Mouse (Mus musculus) cerebellum, adult 2 months (tissue): ENCODE measurements around the gene Arhgap35.

Experiments used
- CTCF ChIP-seq: fragments of 200-500 bp; IDR thresholded peaks from 2 replicates; pipeline ENCODE4 v1.5.1; 2011; ENCODE audit warnings: low read depth, mild to moderate bottlenecking, control low read depth, low read length, moderate library complexity, borderline replicate concordance; ENCODE audit not compliant: insufficient read depth
- POLR2A ChIP-seq: fragments of 200-500 bp; IDR thresholded peaks from 2 replicates; pipeline ENCODE4 v1.6.1; 2011; ENCODE audit warnings: low read length, control low read depth, borderline replicate concordance; ENCODE audit not compliant: insufficient read depth

- TF ChIP-seq CTCF (no peak), POLR2A (no peak)
Measured at GRCm38 (mm10) chr7:16584384-16584783, 30.4 kb downstream of the Arhgap35 start.
